Mouse (Mus musculus): ENCODE results near the gene Ehhadh. TPM values are rescaled to one million over a fixed set of nuclear protein-coding genes. Genes with fewer than 3 reads are reported as not detected.

Gene Ehhadh
- 3.1 and 3.9 TPM in 2 replicates for polyA plus RNA-seq (2011; ENCODE audit: insufficient read depth, insufficient read length, low read depth, missing spikeins)

DNA sequence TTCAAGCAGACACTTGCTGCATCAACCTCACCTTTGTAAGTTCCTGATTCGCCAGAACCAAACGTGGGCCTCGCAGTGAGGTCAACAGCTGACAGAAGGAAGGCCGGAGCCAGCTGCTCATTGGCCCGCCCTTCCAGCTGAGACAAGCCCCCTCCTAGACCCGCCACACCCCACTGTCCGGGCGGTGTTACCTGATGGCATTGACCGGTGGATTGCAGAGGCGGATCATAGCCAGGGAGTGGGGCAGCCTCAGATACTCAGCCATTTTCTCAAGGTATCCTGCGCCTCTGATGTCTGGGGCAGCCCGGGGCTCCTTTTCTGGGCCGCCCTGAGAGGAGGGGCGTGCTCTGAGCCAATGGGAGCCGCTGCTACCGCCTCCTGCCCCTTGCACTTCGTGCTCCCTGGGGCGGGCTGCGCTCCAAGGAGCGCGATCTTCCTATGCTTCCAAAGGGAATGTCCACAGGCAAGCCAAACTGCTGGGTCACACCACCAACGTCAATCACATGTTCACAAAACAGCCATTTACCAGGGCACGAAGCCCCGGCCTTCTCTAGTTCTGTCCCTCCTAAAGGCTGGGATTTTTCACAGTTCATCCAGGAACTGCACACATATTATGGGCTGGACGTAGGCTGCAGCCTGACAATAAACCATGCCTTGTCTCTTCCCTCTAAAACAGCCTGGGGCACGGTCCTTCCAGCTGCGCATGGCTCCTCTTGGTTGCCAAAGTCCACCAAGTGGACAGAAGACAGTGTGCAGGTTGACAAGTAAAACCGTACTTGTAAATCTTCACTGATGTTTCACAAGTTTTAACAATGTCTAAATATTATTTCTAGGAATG, at the start of gene Ehhadh:
TSS of gene Ehhadh (minus strand) at position 292 of the 838 bp plus-strand sequence.
- Histone ChIP-seq H3K9me3 (replicated peaks; ENCODE audit: control insufficient read depth, insufficient read depth, low read length, poor library complexity, severe bottlenecking) (no peaks in the 10 kb centered on the region), H3K27me3 (ENCODE audit: control insufficient read depth, insufficient read depth, low read length, poor library complexity, severe bottlenecking) (no peaks in the 10 kb centered on the region), H3K9ac (ENCODE audit: low read depth, poor library complexity, severe bottlenecking) (no peak within 1 kb of the TSS), H3K4me1 (ENCODE audit: control insufficient read depth, insufficient read depth, low read length) (no peaks in the 10 kb centered on the region), H3K27ac (ENCODE audit: insufficient read depth, low read length) (no peak within 1 kb of the TSS), H3K36me3 (ENCODE audit: control insufficient read depth, insufficient read depth, low read length, poor library complexity, severe bottlenecking) (no peaks in the 10 kb centered on the region), H3K4me3 (ENCODE audit: low read depth, low read length) (peak within 1 kb of the TSS; percentile 62)
- TF ChIP-seq CTCF (IDR thresholded peaks at IDR 0.05; ENCODE audit: low read depth, low read length) (no peak), POLR2A (IDR thresholded peaks at IDR 0.05; ENCODE audit: insufficient read depth, low read length) (no peak), EP300 (IDR thresholded peaks at IDR 0.05; ENCODE audit: insufficient read depth, low read depth, low read length) (no peak)

DNA sequence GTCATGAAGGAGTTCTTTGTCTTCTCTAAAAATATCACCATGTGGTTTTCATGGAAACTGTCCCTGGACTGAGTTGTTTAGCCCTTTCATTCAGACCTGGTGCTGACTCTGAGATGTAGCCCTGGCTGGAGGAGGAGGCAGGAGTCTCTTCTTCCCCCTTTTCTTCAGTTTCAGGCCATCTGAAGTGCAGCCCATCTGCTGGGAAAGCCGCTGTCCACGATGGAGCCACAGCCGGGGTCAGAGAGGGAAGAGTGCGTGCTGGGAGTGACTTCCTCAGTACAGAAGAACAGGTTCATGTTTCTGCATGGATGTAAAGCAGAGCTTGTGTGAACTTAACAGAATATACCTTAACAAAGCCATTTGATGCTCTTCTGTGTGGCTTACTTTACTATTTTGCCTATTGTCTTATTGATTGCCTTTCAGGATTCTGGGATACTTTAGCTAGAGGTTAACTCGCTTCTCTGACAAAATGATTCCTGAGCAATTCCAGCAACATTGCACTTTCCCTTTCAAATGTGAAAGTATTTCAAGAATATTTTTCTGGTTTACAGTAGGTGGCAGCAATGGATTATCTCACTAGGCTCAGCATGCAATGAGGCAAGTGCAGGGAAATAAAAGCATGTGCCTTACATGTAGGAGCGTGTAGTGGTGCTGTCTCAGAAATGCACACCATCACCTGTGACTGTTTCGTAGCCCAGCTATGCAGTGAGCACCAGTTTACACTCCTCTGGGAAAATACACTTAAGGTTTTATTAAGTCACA, 48.9 kb upstream of the Ehhadh start:
- Histone ChIP-seq H3K27ac (ENCODE audit: insufficient read depth, low read length) (no peak overlapping the region), H3K9ac (ENCODE audit: low read depth, poor library complexity, severe bottlenecking) (no peak overlapping the region)
- TF ChIP-seq POLR2A (IDR thresholded peaks at IDR 0.05; ENCODE audit: insufficient read depth, low read length) (no peak), CTCF (IDR thresholded peaks at IDR 0.05; ENCODE audit: low read depth, low read length) (no peak)

DNA sequence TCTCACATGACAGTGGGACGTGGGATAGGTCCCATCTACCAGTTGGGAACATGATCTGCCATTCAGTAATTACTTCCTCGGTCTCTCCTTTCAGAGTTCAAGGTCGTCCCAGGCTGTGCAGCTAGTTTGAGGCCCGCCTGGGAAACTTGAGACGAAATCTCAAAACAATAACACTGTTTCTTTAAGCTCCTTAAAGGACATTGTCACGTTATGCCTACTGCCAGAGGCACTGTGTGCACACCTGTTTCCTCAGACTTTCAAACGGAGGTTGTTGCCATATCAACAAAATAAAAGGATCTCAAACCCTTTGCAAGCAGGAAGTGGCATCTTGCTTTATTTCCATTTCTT, 48.0 kb upstream of the Ehhadh start:
- H3K9me3 ChIP-seq (replicated peaks; ENCODE audit: control insufficient read depth, insufficient read depth, low read length, poor library complexity, severe bottlenecking), result no peaks in the 10 kb centered on the region

More for the DNA sequence above, 48.9 kb upstream of the Ehhadh start:
- Histone ChIP-seq H3K36me3 (ENCODE audit: control insufficient read depth, insufficient read depth, low read length, poor library complexity, severe bottlenecking) (no peaks in the 10 kb centered on the region), H3K4me1 (ENCODE audit: control insufficient read depth, insufficient read depth, low read length) (peaks cover 2% of the 10 kb centered on the region), H3K27me3 (ENCODE audit: control insufficient read depth, insufficient read depth, low read length, poor library complexity, severe bottlenecking) (no peaks in the 10 kb centered on the region), H3K4me3 (ENCODE audit: low read depth, low read length) (no peak overlapping the region), H3K9me3 (replicated peaks; ENCODE audit: control insufficient read depth, insufficient read depth, low read length, poor library complexity, severe bottlenecking) (no peaks in the 10 kb centered on the region)

DNA sequence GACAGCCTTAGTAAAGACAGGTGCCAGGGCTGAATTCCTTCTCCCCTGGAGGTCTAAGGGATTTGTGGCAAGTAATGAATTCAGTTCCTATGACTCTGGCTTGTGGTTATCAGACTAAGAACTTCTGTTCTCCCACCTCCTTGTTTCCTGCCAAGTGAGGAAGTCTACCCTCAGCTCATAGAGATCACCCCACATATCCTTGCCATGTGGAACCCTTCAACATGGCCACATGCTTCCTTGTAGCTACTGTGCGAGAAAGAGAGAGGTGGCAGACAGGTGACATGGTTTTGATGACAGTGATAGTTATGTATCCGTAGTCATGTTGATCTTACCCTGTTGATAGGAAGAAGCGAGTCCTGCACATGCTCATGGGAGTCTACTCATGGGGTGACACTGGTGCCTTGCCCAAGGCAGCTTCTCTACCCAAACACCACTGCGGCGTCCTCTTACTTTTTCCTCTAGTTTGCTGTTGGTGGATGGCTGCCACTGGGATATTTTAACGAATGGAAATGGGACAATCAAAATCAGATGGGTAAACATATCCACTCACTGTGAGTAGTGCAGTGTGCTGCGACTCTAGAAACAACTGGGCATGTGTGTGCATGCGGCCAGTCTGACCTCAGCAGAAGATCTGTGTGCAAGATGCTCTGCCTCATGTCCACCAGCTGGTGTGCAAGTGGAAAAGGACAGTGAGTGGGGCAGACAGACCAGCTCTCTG, 47.4 kb upstream of the Ehhadh start:
- Histone ChIP-seq H3K4me3 (ENCODE audit: low read depth, low read length) (no peak overlapping the region), H3K27me3 (ENCODE audit: control insufficient read depth, insufficient read depth, low read length, poor library complexity, severe bottlenecking) (no peaks in the 10 kb centered on the region), H3K9me3 (replicated peaks; ENCODE audit: control insufficient read depth, insufficient read depth, low read length, poor library complexity, severe bottlenecking) (no peaks in the 10 kb centered on the region), H3K4me1 (ENCODE audit: control insufficient read depth, insufficient read depth, low read length) (peaks cover 4% of the 10 kb centered on the region), H3K36me3 (ENCODE audit: control insufficient read depth, insufficient read depth, low read length, poor library complexity, severe bottlenecking) (no peaks in the 10 kb centered on the region), H3K27ac (ENCODE audit: insufficient read depth, low read length) (no peak overlapping the region), H3K9ac (ENCODE audit: low read depth, poor library complexity, severe bottlenecking) (no peak overlapping the region)
- no peak for TF ChIP-seq EP300 (IDR thresholded peaks at IDR 0.05; ENCODE audit: insufficient read depth, low read depth, low read length)
- TF ChIP-seq POLR2A (IDR thresholded peaks at IDR 0.05; ENCODE audit: insufficient read depth, low read length), result no peak
- no peak for TF ChIP-seq CTCF (IDR thresholded peaks at IDR 0.05; ENCODE audit: low read depth, low read length)

More for the DNA sequence above, 48.0 kb upstream of the Ehhadh start:
- Histone ChIP-seq H3K27me3 (ENCODE audit: control insufficient read depth, insufficient read depth, low read length, poor library complexity, severe bottlenecking) (no peaks in the 10 kb centered on the region), H3K4me3 (ENCODE audit: low read depth, low read length) (no peak overlapping the region), H3K4me1 (ENCODE audit: control insufficient read depth, insufficient read depth, low read length) (peaks cover 4% of the 10 kb centered on the region), H3K9ac (ENCODE audit: low read depth, poor library complexity, severe bottlenecking) (no peak overlapping the region), H3K36me3 (ENCODE audit: control insufficient read depth, insufficient read depth, low read length, poor library complexity, severe bottlenecking) (no peaks in the 10 kb centered on the region), H3K27ac (ENCODE audit: insufficient read depth, low read length) (no peak overlapping the region)
- no peak for TF ChIP-seq POLR2A (IDR thresholded peaks at IDR 0.05; ENCODE audit: insufficient read depth, low read length)
- peak; percentile 72 for TF ChIP-seq EP300 (IDR thresholded peaks at IDR 0.05; ENCODE audit: insufficient read depth, low read depth, low read length)

DNA sequence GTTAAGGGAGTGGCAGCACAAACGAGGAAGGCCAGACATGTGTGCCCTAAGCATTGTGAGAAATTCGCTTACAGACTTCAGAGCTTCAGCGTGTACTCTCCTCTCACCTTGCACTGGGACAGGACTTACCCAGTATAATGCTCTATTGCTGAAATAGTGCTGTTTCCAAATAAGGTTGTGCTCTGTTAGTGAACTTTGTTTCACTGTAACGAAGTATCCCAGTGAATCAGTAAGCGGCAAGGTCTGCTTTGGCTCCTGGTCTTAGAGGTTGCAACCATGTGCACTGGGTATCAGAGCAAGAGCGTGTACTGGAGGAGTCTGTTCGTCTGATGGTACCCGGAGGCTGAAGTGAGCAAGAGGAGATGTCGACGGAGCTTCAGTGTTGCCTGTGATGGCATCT, 46.4 kb upstream of the Ehhadh start:
- Histone ChIP-seq H3K4me3 (ENCODE audit: low read depth, low read length) (no peak overlapping the region), H3K9me3 (replicated peaks; ENCODE audit: control insufficient read depth, insufficient read depth, low read length, poor library complexity, severe bottlenecking) (no peaks in the 10 kb centered on the region), H3K36me3 (ENCODE audit: control insufficient read depth, insufficient read depth, low read length, poor library complexity, severe bottlenecking) (no peaks in the 10 kb centered on the region), H3K4me1 (ENCODE audit: control insufficient read depth, insufficient read depth, low read length) (peaks cover 4% of the 10 kb centered on the region), H3K9ac (ENCODE audit: low read depth, poor library complexity, severe bottlenecking) (no peak overlapping the region), H3K27ac (ENCODE audit: insufficient read depth, low read length) (no peak overlapping the region), H3K27me3 (ENCODE audit: control insufficient read depth, insufficient read depth, low read length, poor library complexity, severe bottlenecking) (no peaks in the 10 kb centered on the region)
- TF ChIP-seq CTCF (IDR thresholded peaks at IDR 0.05; ENCODE audit: low read depth, low read length) (no peak), EP300 (IDR thresholded peaks at IDR 0.05; ENCODE audit: insufficient read depth, low read depth, low read length) (no peak), POLR2A (IDR thresholded peaks at IDR 0.05; ENCODE audit: insufficient read depth, low read length) (no peak)

All from ES-Bruce4 (cell line).